Mouse (Mus musculus): Measurements from ENCODE around the gene Olfr462. TPM values are rescaled to one million over a fixed set of nuclear protein-coding genes. Genes with fewer than 3 reads are reported as not detected.

The Olfr462 gene
- polyA plus RNA-seq (2012; rRNA removed; ENCODE audit: low replicate concordance): not detected in 2 replicates

GRCm38 (mm10) chr11:87892168-87892567 is at the start of gene Olfr462:
Olfr462 (minus strand) TSS chr11:87892268.

GRCm38 (mm10) chr11:87920966-87921365 is 28.9 kb upstream of the Olfr462 start, which contains the start of gene Olfr464:
Olfr464 (minus strand) TSS chr11:87920967.

GRCm38 (mm10) chr11:87897287-87897686 is 5.2 kb upstream of the Olfr462 start, which contains the start of gene Olfr463:
Olfr463 (minus strand) TSS chr11:87897387.

GRCm38 (mm10) chr11:87875436-87875835 is 16.6 kb downstream of the Olfr462 start, which contains the start of gene Epx:
Epx (minus strand) TSS chr11:87875536.

GRCm38 (mm10) chr11:87852690-87853596 is 39.1 kb downstream of the Olfr462 start, which contains the start of gene Mks1:
Mks1 (plus strand) TSS chr11:87853215.

Other genes starting within 250 kb of the Olfr462 start
- 16.6 and 48.5 TPM in 2 replicates for gene Rnf43, start 229.5 kb downstream of the Olfr462 start, polyA plus RNA-seq (2012; rRNA removed; ENCODE audit: low replicate concordance)
- 15.9 and 24.2 TPM in 2 replicates for gene Supt4a, start 154.7 kb downstream of the Olfr462 start, polyA plus RNA-seq (2012; rRNA removed; ENCODE audit: low replicate concordance)
- gene Tspoap1, start 131.7 kb downstream of the Olfr462 start, polyA plus RNA-seq (2012; rRNA removed; ENCODE audit: low replicate concordance): 0.78 and 0.87 TPM in 2 replicates
- gene Mpo, start 98.7 kb downstream of the Olfr462 start, polyA plus RNA-seq (2012; rRNA removed; ENCODE audit: low replicate concordance): 0.04 TPM in 2 replicates
- gene Lpo, start 64.0 kb downstream of the Olfr462 start, polyA plus RNA-seq (2012; rRNA removed; ENCODE audit: low replicate concordance): 0.06 and 1.3 TPM in 2 replicates
- gene Mks1, start 39.1 kb downstream of the Olfr462 start, polyA plus RNA-seq (2012; rRNA removed; ENCODE audit: low replicate concordance): 4.1 and 6.1 TPM in 2 replicates
- gene Epx, start 16.7 kb downstream of the Olfr462 start, polyA plus RNA-seq (2012; rRNA removed; ENCODE audit: low replicate concordance): not detected in 2 replicates
- not detected in 2 replicates for gene Olfr463, start 5.1 kb upstream of the Olfr462 start, polyA plus RNA-seq (2012; rRNA removed; ENCODE audit: low replicate concordance)
- not detected in 2 replicates for gene Olfr464, start 28.7 kb upstream of the Olfr462 start, polyA plus RNA-seq (2012; rRNA removed; ENCODE audit: low replicate concordance)
- gene Dynll2, start 95.3 kb upstream of the Olfr462 start, polyA plus RNA-seq (2012; rRNA removed; ENCODE audit: low replicate concordance): 84.7 and 172 TPM in 2 replicates
- gene Srsf1, start 155.1 kb upstream of the Olfr462 start, polyA plus RNA-seq (2012; rRNA removed; ENCODE audit: low replicate concordance): 76.0 and 99.0 TPM in 2 replicates
- 5.9 and 7.4 TPM in 2 replicates for gene Vezf1, start 176.0 kb upstream of the Olfr462 start, polyA plus RNA-seq (2012; rRNA removed; ENCODE audit: low replicate concordance)
- 15.1 and 23.7 TPM in 2 replicates for gene Cuedc1, start 205.8 kb upstream of the Olfr462 start, polyA plus RNA-seq (2012; rRNA removed; ENCODE audit: low replicate concordance)

Data from duodenum, adult 2 months (tissue).